9 mouse cellular contexts compared by ENCODE assay signal in genomic region chr12:81817126-81817505, GRCm38 (mm10). TPM values are rescaled to one million over a fixed set of nuclear protein-coding genes. Genes with fewer than 3 reads are reported as not detected.
DNase-seq lines count a peak whose midpoint lies in the region; ATAC-seq lines count a peak whose summit lies in the region.
"Had no signal": no experiment of that assay in that cellular context is flagged by ENCODE, and none has a peak within 500 bp of the region (broad histone marks: within the 10 kb centered on the region; RNA-seq: fewer than 3 reads in every experiment).

No protein-coding gene starts in this region.

- peak overlapping the region; percentile 46 for H3K4me2 ChIP-seq in lung, embryonic 15.5 days
- H3K4me2 ChIP-seq in forebrain, embryonic 11.5 days (ENCODE audit: low read depth, low read length, severe bottlenecking): peak overlapping the region; percentile 44; the same call in 1 of the 2 replicates
- H3K4me2 ChIP-seq: limb, embryonic 15.5 days had no signal

- H3K4me3 ChIP-seq in lung, embryonic 15.5 days: 0 out of 2 replicates have a peak overlapping the region, but pooled peaks have one; percentile 12
- peak overlapping the region; percentile 10; the same call in 1 of the 2 replicates for H3K4me3 ChIP-seq in forebrain, embryonic 11.5 days (ENCODE audit: low read depth, low read length)
- H3K4me3 ChIP-seq: limb, embryonic 15.5 days had no signal

- 0 out of 2 replicates have a peak, but pooled peaks have one; percentile 57 for ATAC-seq in lung, embryonic 15.5 days (ENCODE audit: borderline replicate concordance, extremely low read depth, low FRiP score, low TSS enrichment)
- ATAC-seq in forebrain, embryonic 11.5 days (replicated peaks; ENCODE audit: low FRiP score): peak; percentile 77; the same call in 1 of the 2 replicates

- no peaks in the 10 kb centered on the region for H3K27me3 ChIP-seq in lung, embryonic 15.5 days
- H3K27me3 ChIP-seq in forebrain, embryonic 11.5 days (ENCODE audit: control insufficient read depth, insufficient read depth, low read length): no peaks in the 10 kb centered on the region
- H3K27me3 ChIP-seq: limb, embryonic 15.5 days had no signal

- WGBS in lung, embryonic 15.5 days: 52% methylated on average over 6 of the region's 6 CpGs
- WGBS in forebrain, embryonic 11.5 days: 33% methylated on average over 6 of the region's 6 CpGs

- DNase-seq in lung, adult 18-20 months: no peak
- no peak for DNase-seq in forebrain, embryonic 11.5 days (ENCODE audit: low spot score)
- DNase-seq in kidney, postnatal 4 days: peak; percentile 47 to 62
- peak; percentile 57 for DNase-seq in retina, embryonic 14.5 days (ENCODE audit: low spot score)
- DNase-seq in cerebellum, adult 8-10 months: no peak
- DNase-seq in left cerebral cortex, adult 9 months (ENCODE audit: low spot score in 2 of 2): no peak
- DNase-seq in frontal cortex, adult 2 months (ENCODE audit: extremely low spot score in 1 of 2, low spot score in 1 of 2): no peak

- 0 out of 2 replicates have a peak overlapping the region, but pooled peaks have one; percentile 39 for H3K27ac ChIP-seq in lung, embryonic 15.5 days
- H3K27ac ChIP-seq in forebrain, embryonic 11.5 days (ENCODE audit: low read depth, low read length): no peak overlapping the region
- H3K27ac ChIP-seq: limb, embryonic 15.5 days had no signal

- no peaks in the 10 kb centered on the region for H3K36me3 ChIP-seq in lung, embryonic 15.5 days
- H3K36me3 ChIP-seq in forebrain, embryonic 11.5 days (ENCODE audit: control insufficient read depth, insufficient read depth, low read length): no peaks in the 10 kb centered on the region
- H3K36me3 ChIP-seq: limb, embryonic 15.5 days had no signal

- H3K9ac ChIP-seq in lung, embryonic 15.5 days: no peak overlapping the region
- no peak overlapping the region for H3K9ac ChIP-seq in forebrain, embryonic 11.5 days (ENCODE audit: low read length)
- H3K9ac ChIP-seq: limb, embryonic 15.5 days had no signal

- H3K9me3 ChIP-seq in lung, embryonic 15.5 days: no peaks in the 10 kb centered on the region
- H3K9me3 ChIP-seq in forebrain, embryonic 11.5 days (ENCODE audit: control insufficient read depth, low read length): no peaks in the 10 kb centered on the region
- H3K9me3 ChIP-seq: limb, embryonic 15.5 days had no signal

- H3K4me1 ChIP-seq in lung, embryonic 15.5 days: peaks cover 9% of the 10 kb centered on the region
- H3K4me1 ChIP-seq in forebrain, embryonic 11.5 days (replicated peaks; ENCODE audit: control insufficient read depth, insufficient read depth, low read length): no peaks in the 10 kb centered on the region

RNA-seq across cellular contexts. Expression of gene Map3k9, which starts 36.1 kb away (rescaled TPM):
- polyA plus RNA-seq in lung, embryonic 15.5 days (2015; fragmentation: Nextera tagmentation; extraction: Ambion mirVana): 2.9 TPM in 2 replicates
- 3.0 and 3.9 TPM in 2 replicates for polyA plus RNA-seq in forebrain, embryonic 11.5 days (2014; fragmentation: Nextera tagmentation; extraction: Ambion mirVana)
- 10.7 and 14.2 TPM in 2 replicates for polyA plus RNA-seq in frontal cortex, adult 2 months (2012; rRNA removed)

RNA-seq across cellular contexts. Expression of gene Pcnx, which starts 42.7 kb away (rescaled TPM):
- polyA plus RNA-seq in lung, embryonic 15.5 days (2015; fragmentation: Nextera tagmentation; extraction: Ambion mirVana): 11.8 and 12.0 TPM in 2 replicates
- 14.6 and 14.8 TPM in 2 replicates for polyA plus RNA-seq in forebrain, embryonic 11.5 days (2014; fragmentation: Nextera tagmentation; extraction: Ambion mirVana)
- polyA plus RNA-seq in frontal cortex, adult 2 months (2012; rRNA removed): 36.9 and 40.1 TPM in 2 replicates

Comparison
In these comparisons a context has a peak if more than half of its experiments do, and no peak if none do; other contexts are left out.
1. DNase-seq: peak in kidney, postnatal 4 days (2 of 2) and retina, embryonic 14.5 days (single experiment); none in lung, adult 18-20 months (0 of 2), forebrain, embryonic 11.5 days (single experiment), cerebellum, adult 8-10 months (single experiment), left cerebral cortex, adult 9 months (0 of 2) and frontal cortex, adult 2 months (0 of 2).